Mouse (Mus musculus): Measurements from ENCODE around the gene Skil. TPM values are rescaled to one million over a fixed set of nuclear protein-coding genes. Genes with fewer than 3 reads are reported as not detected.

The Skil gene
- polyA plus RNA-seq, 2 experiments, result 13.7 to 20.6 TPM

DNA sequence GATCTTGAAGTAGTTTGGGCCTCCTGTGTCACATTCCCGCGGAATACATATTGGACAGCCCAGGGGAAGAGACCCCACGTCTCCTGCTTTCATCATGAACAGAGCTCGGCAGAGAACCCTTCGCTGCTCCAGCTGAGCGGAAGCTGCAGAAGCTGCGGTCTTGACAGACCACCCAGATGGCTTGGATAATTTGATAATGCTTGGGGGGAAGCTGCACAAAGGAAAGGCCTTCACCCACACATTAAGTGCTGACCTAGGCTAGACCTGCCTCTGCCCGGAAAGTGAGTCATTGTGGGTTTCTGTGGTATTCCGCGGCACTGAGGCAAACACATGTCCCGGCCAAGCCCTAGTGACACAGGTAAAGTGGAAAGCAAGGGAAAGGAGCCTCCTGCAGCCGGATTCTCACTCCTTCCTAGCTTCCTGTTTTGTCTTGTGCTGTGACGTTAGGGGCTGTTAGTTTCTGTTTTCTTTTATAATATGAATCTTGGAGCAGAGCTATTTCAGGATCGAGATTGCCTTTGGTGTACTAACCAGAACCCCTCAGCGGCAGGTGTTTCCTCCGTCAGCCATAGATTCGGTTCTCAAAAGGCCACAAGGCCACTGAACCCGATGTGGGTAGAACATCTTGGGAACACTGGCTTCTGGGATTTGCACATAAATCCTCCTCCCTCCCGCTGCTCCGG is 33.6 kb upstream of the Skil start:
- Histone ChIP-seq H3K27me3 (ENCODE audit: control insufficient read depth, insufficient read depth, low read length) (no peaks in the 10 kb centered on the region), H3K9me3 (ENCODE audit: control insufficient read depth, low read length) (no peaks in the 10 kb centered on the region), H3K36me3 (ENCODE audit: control insufficient read depth, insufficient read depth, low read length) (no peaks in the 10 kb centered on the region), H3K4me2 (replicated peaks; ENCODE audit: low read depth, low read length, severe bottlenecking) (no peak overlapping the region), H3K27ac (replicated peaks; ENCODE audit: low read depth, low read length) (no peak overlapping the region), H3K4me3 (replicated peaks; ENCODE audit: low read length) (no peak overlapping the region), H3K4me1 (ENCODE audit: control insufficient read depth, insufficient read depth, low read length) (no peaks in the 10 kb centered on the region), H3K9ac (ENCODE audit: low read depth, low read length, severe bottlenecking) (no peak overlapping the region)
- DNase-seq (ENCODE audit: low spot score) (no peak), ATAC-seq (ENCODE audit: low FRiP score, low read depth) (no peak)
- no peak for TF ChIP-seq POLR2A (IDR thresholded peaks at IDR 0.05; ENCODE audit: borderline replicate concordance, extremely low read depth, insufficient read depth, insufficient read length)
- WGBS, result 73% methylated on average over 20 of the region's 20 CpGs

DNA sequence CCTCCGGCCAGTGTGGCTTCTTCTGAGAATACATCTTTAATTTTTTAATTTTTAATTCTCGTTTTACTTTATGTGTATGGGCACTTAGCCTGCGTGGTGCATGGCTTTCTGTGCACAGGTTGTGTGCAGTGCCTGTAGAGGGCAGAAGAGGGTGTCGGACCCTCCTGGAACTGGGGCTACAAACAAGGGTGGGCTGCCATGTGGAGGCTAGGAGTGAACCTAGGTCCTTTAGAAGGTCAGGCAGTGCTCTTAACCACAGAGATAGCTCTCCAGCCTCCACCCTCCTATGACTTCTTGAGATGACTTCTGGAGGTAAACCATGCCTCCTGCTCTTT is 33.1 kb upstream of the Skil start:
- no peak overlapping the region for H3K27ac ChIP-seq (replicated peaks; ENCODE audit: low read depth, low read length)
- no peak overlapping the region for H3K4me3 ChIP-seq (replicated peaks; ENCODE audit: low read length)
- DNase-seq (ENCODE audit: low spot score) (no peak), ATAC-seq (ENCODE audit: low FRiP score, low read depth) (no peak)
- no peaks in the 10 kb centered on the region for H3K4me1 ChIP-seq (ENCODE audit: control insufficient read depth, insufficient read depth, low read length)
- no peak overlapping the region for H3K9ac ChIP-seq (ENCODE audit: low read depth, low read length, severe bottlenecking)
- H3K9me3 ChIP-seq (ENCODE audit: control insufficient read depth, low read length), result no peaks in the 10 kb centered on the region
- no peaks in the 10 kb centered on the region for H3K27me3 ChIP-seq (ENCODE audit: control insufficient read depth, insufficient read depth, low read length)
- no peaks in the 10 kb centered on the region for H3K36me3 ChIP-seq (ENCODE audit: control insufficient read depth, insufficient read depth, low read length)
- WGBS, result 60% methylated on average over 4 of the region's 4 CpGs
- no peak overlapping the region for H3K4me2 ChIP-seq (replicated peaks; ENCODE audit: low read depth, low read length, severe bottlenecking)
- TF ChIP-seq POLR2A (IDR thresholded peaks at IDR 0.05; ENCODE audit: borderline replicate concordance, extremely low read depth, insufficient read depth, insufficient read length), result no peak

DNA sequence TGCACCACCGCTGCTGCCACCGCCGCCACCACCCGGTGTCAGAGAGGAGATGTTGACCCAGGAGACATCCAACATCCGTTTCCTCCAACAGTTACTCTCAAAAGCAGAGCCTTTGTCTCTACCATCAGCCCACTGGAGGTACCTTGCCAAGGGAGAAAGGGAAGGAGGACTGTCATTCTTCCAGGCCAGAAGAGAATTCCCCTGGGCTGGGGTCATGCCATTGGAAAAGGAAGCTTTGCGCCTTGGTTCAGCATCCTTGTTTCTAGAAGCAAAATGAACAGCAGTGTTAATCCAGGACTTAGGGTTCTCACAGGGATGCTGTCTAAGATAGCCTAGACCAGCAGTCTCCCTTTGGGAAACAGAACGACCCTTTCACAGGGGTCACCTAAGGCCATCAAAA is 32.5 kb upstream of the Skil start:
- 89% methylated on average over 7 of the region's 7 CpGs for WGBS
- no peak for DNase-seq (ENCODE audit: low spot score)
- Histone ChIP-seq H3K9me3 (ENCODE audit: control insufficient read depth, low read length) (no peaks in the 10 kb centered on the region), H3K4me2 (replicated peaks; ENCODE audit: low read depth, low read length, severe bottlenecking) (no peak overlapping the region), H3K27ac (replicated peaks; ENCODE audit: low read depth, low read length) (no peak overlapping the region), H3K4me1 (ENCODE audit: control insufficient read depth, insufficient read depth, low read length) (no peaks in the 10 kb centered on the region), H3K4me3 (replicated peaks; ENCODE audit: low read length) (no peak overlapping the region), H3K36me3 (ENCODE audit: control insufficient read depth, insufficient read depth, low read length) (no peaks in the 10 kb centered on the region), H3K27me3 (ENCODE audit: control insufficient read depth, insufficient read depth, low read length) (no peaks in the 10 kb centered on the region), H3K9ac (ENCODE audit: low read depth, low read length, severe bottlenecking) (no peak overlapping the region)
- no peak for ATAC-seq (ENCODE audit: low FRiP score, low read depth)
- TF ChIP-seq POLR2A (IDR thresholded peaks at IDR 0.05; ENCODE audit: borderline replicate concordance, extremely low read depth, insufficient read depth, insufficient read length), result no peak

DNA sequence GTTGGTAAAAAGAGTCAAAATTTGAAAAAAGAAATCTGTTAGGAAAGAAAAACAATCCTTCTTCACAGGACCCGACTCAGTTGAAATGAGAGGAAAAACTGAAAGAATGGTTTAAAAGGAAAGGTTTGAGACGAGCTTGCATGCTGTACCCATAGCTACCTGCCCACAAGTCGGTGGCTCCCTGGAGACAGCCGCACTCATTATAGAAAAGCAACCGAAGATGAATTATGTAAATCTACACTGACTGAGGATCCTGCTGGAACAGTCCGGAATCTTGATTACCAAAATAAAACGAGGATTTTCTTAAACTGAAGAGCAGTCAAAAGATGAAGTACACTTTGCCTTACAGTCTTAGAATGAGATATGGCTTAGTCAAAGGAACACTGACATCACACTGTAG is 26.4 kb upstream of the Skil start:
- H3K36me3 ChIP-seq (ENCODE audit: control insufficient read depth, insufficient read depth, low read length), result no peaks in the 10 kb centered on the region
- no peaks in the 10 kb centered on the region for H3K9me3 ChIP-seq (ENCODE audit: control insufficient read depth, low read length)
- ATAC-seq (ENCODE audit: low FRiP score, low read depth) (no peak), DNase-seq (ENCODE audit: low spot score) (no peak)
- WGBS, result 84% methylated on average over 7 of the region's 7 CpGs
- no peak for TF ChIP-seq POLR2A (IDR thresholded peaks at IDR 0.05; ENCODE audit: borderline replicate concordance, extremely low read depth, insufficient read depth, insufficient read length)
- no peak overlapping the region for H3K9ac ChIP-seq (ENCODE audit: low read depth, low read length, severe bottlenecking)
- H3K4me2 ChIP-seq (replicated peaks; ENCODE audit: low read depth, low read length, severe bottlenecking), result no peak overlapping the region
- no peaks in the 10 kb centered on the region for H3K4me1 ChIP-seq (ENCODE audit: control insufficient read depth, insufficient read depth, low read length)
- H3K27me3 ChIP-seq (ENCODE audit: control insufficient read depth, insufficient read depth, low read length), result no peaks in the 10 kb centered on the region
- no peak overlapping the region for H3K27ac ChIP-seq (replicated peaks; ENCODE audit: low read depth, low read length)
- no peak overlapping the region for H3K4me3 ChIP-seq (replicated peaks; ENCODE audit: low read length)

DNA sequence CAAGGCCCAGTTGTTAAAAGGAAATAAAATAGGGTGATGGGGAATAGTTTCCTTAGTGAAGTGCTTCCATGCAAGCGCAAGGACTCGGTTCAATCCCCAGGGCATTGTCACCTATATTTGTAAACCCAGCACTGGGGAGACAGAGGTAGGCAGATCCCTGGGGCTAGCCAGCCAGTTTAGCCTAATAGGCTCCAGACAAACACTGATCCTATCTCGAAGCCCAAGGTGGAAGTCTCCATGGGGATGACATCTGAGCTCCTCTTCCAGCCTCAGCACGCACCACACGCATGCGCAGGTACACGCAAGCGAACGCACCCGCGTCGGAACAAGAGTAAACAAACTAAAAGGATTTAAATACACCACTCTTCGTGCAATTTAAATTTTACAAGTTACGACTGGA is 23.1 kb upstream of the Skil start:
- Histone ChIP-seq H3K4me2 (replicated peaks; ENCODE audit: low read depth, low read length, severe bottlenecking) (no peak overlapping the region; the same call in 1 of the 2 replicates), H3K4me1 (ENCODE audit: control insufficient read depth, insufficient read depth, low read length) (no peaks in the 10 kb centered on the region), H3K27me3 (ENCODE audit: control insufficient read depth, insufficient read depth, low read length) (no peaks in the 10 kb centered on the region), H3K27ac (replicated peaks; ENCODE audit: low read depth, low read length) (no peak overlapping the region), H3K36me3 (ENCODE audit: control insufficient read depth, insufficient read depth, low read length) (no peaks in the 10 kb centered on the region), H3K9ac (ENCODE audit: low read depth, low read length, severe bottlenecking) (no peak overlapping the region), H3K9me3 (ENCODE audit: control insufficient read depth, low read length) (no peaks in the 10 kb centered on the region), H3K4me3 (replicated peaks; ENCODE audit: low read length) (no peak overlapping the region)
- TF ChIP-seq POLR2A (IDR thresholded peaks at IDR 0.05; ENCODE audit: borderline replicate concordance, extremely low read depth, insufficient read depth, insufficient read length), result no peak
- ATAC-seq (ENCODE audit: low FRiP score, low read depth) (no peak), DNase-seq (ENCODE audit: low spot score) (no peak)
- 60% methylated on average over 14 of the region's 14 CpGs for WGBS

DNA sequence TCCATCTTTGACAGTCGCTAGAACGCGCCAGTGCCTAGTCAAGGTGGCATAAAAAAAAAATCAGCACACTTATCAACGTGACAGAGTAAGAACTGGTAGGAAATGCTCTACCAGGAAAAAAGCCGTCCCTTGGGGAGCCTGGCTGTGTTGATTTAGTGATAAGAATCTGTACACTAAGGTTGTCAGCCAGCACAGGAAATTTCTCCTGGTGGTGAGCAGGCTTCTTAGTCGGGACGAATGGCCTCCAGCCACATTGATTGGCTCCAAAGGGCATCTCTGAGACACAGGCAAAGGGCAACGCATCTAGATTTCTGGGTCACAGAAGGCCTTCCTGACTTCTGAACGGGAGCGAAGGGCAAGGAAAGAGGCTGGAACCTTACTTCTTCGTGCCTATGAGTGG is 19.1 kb upstream of the Skil start:
- Histone ChIP-seq H3K36me3 (ENCODE audit: control insufficient read depth, insufficient read depth, low read length) (no peaks in the 10 kb centered on the region), H3K27ac (replicated peaks; ENCODE audit: low read depth, low read length) (no peak overlapping the region), H3K4me1 (ENCODE audit: control insufficient read depth, insufficient read depth, low read length) (no peaks in the 10 kb centered on the region), H3K9me3 (ENCODE audit: control insufficient read depth, low read length) (no peaks in the 10 kb centered on the region), H3K4me3 (replicated peaks; ENCODE audit: low read length) (no peak overlapping the region), H3K9ac (ENCODE audit: low read depth, low read length, severe bottlenecking) (no peak overlapping the region), H3K27me3 (ENCODE audit: control insufficient read depth, insufficient read depth, low read length) (no peaks in the 10 kb centered on the region), H3K4me2 (replicated peaks; ENCODE audit: low read depth, low read length, severe bottlenecking) (no peak overlapping the region)
- ATAC-seq (ENCODE audit: low FRiP score, low read depth) (no peak), DNase-seq (ENCODE audit: low spot score) (no peak)
- WGBS, result 72% methylated on average over 11 of the region's 11 CpGs
- TF ChIP-seq POLR2A (IDR thresholded peaks at IDR 0.05; ENCODE audit: borderline replicate concordance, extremely low read depth, insufficient read depth, insufficient read length), result no peak

All from limb, embryonic 14.5 days (tissue).